Mouse (Mus musculus): ENCODE measurements at regions not wholly inside any gene's neighbourhood (a gene's known extent, or its start where the extent isn't known, plus 50 kb on each side); places are given as distances from the start of the nearest gene placed in this dataset.

DNA sequence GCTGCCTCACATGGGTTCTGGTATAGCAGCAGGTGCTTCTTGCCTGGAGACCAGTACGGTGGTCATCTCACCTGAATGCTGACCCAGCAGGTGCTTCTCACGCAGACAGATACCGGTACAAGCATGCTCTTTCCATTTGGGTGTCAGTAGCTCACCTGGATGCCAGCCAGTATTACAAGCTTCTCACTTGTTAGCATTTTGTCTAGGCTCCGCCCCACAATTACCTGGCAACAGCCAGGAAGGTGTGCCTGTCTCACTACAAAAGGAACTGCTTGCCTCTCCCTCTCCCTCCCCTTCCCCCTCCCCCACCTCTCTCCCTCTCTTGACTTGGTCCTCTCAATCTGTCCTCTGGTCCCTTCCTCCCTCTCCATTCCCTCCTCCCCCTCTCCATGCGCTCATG lies 82.8 kb downstream of the Barx1 start:
- no peak for TF ChIP-seq POLR2A (IDR thresholded peaks at IDR 0.05; ENCODE audit: low read depth, low read length)
- TF ChIP-seq CTCF (conservative IDR thresholded peaks at IDR 0.05; ENCODE audit: insufficient read depth, insufficient read length, low read depth, low read length), result no peak

Measured in kidney, adult 2 months (tissue).